Mouse (Mus musculus) liver, postnatal 0 days (tissue): Measurements from ENCODE around the gene Psd4.

Source experiments
- CTCF ChIP-seq: sonication (generic); IDR thresholded peaks from 2 replicates; pipeline ENCODE4 v1.5.1; 2016; ENCODE audit warnings: antibody characterized with exemption, low read depth
- EP300 ChIP-seq: IDR thresholded peaks from 2 replicates; pipeline ENCODE4 v1.6.1; 2016; ENCODE audit warnings: antibody characterized with exemption, low read depth, mild to moderate bottlenecking

DNA sequence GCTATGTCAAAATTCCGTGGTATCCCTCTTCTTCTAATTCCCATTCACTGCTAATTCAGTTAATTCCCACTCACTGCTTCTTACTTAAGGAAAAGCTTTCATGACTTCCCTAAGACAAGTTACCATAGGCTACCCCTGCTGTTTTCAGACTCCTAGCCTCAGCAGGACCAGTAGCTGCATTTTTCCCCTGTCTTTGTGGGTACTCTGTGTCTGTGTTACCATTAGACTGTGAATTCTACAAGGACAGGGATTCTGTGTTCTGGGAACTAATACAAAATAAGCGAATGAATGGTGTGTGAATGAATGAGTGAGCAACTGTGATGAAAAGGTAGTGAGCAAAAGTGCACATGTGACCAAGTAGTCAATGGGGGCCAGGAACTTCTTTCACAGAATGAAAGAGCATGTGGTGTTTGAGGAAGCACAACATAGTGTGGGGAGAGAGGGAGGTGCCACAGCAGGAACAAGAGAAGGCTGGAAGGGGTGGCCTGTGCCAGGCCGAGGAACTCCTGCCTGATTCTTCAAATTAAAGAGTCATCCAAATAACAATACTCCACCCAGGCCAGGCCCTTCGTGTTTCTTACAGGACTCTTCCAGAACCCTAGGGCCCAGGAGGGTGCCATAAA lies 75.0 kb downstream of the Psd4 start:
- TF ChIP-seq CTCF (no peak), EP300 (no peak)
